ENCODE assay signal across 12 mouse cellular contexts in the genomic region with DNA sequence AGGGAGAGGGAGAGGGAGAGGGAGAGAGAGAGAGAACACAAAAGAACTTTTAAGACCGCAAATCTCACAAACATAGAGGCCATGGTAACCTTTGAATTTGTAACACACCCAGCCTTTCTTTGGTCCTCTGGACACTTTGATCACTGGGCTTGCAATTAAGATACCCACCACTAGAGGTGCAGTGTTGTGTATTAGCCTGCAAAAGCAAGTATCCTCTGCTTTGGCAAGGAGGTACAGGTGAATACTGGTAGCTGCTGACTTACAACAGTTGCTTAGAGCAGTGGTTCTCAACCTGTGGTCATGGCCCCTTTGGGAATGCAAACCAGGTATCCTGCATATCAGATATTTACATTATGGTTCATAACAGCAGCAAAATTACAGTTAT.
DNase-seq lines count a peak whose midpoint lies in the region; TF ChIP-seq lines count a peak whose summit lies in the region.
"Had no signal": no experiment of that assay in that cellular context is flagged by ENCODE, and none has a peak within 500 bp of the region (broad histone marks: within the 10 kb centered on the region; RNA-seq: fewer than 3 reads in every experiment).

No protein-coding gene starts in this region.

- H3K36me3 ChIP-seq in ES-E14 (ENCODE audit: control insufficient read depth, insufficient read depth, low read length, poor library complexity, severe bottlenecking), result no peaks in the 10 kb centered on the region
- H3K36me3 ChIP-seq: limb, embryonic 15.5 days; stomach, embryonic 15.5 days had no signal

- peak; percentile 41 for DNase-seq in cerebellum, adult 9-10 months
- no peak for DNase-seq in cerebellum, adult 2 months
- peak; percentile 3 for DNase-seq in kidney, adult 18-20 months
- DNase-seq in kidney, postnatal 4 days, result no peak
- peak; percentile 39 for DNase-seq in ES-E14 (ENCODE audit: low read depth, low spot score)
- peak; percentile 10 for DNase-seq in kidney, postnatal 14 days
- no peak for DNase-seq in right cerebral cortex, postnatal 36 days (ENCODE audit: low spot score in 2 of 2)
- no peak for DNase-seq in gastrocnemius, postnatal 14 days
- DNase-seq: adrenal gland, postnatal 14 days; midbrain, embryonic 14.5 days had no signal

- no peaks in the 10 kb centered on the region for H3K27me3 ChIP-seq in cerebellum, adult 2 months (ENCODE audit: control insufficient read depth, insufficient read depth, low read length)
- H3K27me3 ChIP-seq: limb, embryonic 15.5 days; stomach, embryonic 15.5 days had no signal

- no peak overlapping the region for H3K27ac ChIP-seq in cerebellum, adult 2 months (ENCODE audit: insufficient read depth, low read length)
- H3K27ac ChIP-seq in ES-E14 (ENCODE audit: insufficient read depth, low read depth, low read length, poor library complexity, severe bottlenecking), result no peak overlapping the region
- H3K27ac ChIP-seq: limb, embryonic 15.5 days; stomach, embryonic 15.5 days had no signal

- H3K4me1 ChIP-seq in cerebellum, adult 2 months (ENCODE audit: control insufficient read depth, insufficient read depth, low read length), result peaks cover 4% of the 10 kb centered on the region; the same call in 1 of the 2 replicates
- H3K4me1 ChIP-seq in ES-E14 (ENCODE audit: control insufficient read depth in 2 of 2, insufficient read depth in 2 of 2, low read length in 2 of 2, poor library complexity in 1 of 2), result peaks cover 7 to 13% of the 10 kb centered on the region in 2 experiments
- H3K4me1 ChIP-seq: stomach, embryonic 15.5 days had no signal

- no peaks in the 10 kb centered on the region for H3K9me3 ChIP-seq in ES-E14 (ENCODE audit: control insufficient read depth, insufficient read depth, low read depth, low read length)
- H3K9me3 ChIP-seq: limb, embryonic 15.5 days; stomach, embryonic 15.5 days had no signal

- H3K4me3 ChIP-seq in cerebellum, adult 2 months (replicated peaks; ENCODE audit: insufficient read depth, low read depth, low read length), result no peak overlapping the region
- H3K4me3 ChIP-seq in ES-E14 (ENCODE audit: insufficient read depth in 1 of 2, low read depth in 1 of 2, low read length in 2 of 2, poor library complexity in 1 of 2, severe bottlenecking in 1 of 2), result no peak overlapping the region
- H3K4me3 ChIP-seq: limb, embryonic 15.5 days; stomach, embryonic 15.5 days had no signal

- no peak overlapping the region for H3K9ac ChIP-seq in ES-E14 (ENCODE audit: insufficient read depth, low read depth, low read length, poor library complexity, severe bottlenecking)
- H3K9ac ChIP-seq: limb, embryonic 15.5 days; stomach, embryonic 15.5 days had no signal

- 82% methylated on average over 1 of the region's 1 CpGs for WGBS in cerebellum, adult 2 months

- TF ChIP-seq POLR2A in cerebellum, adult 2 months (IDR thresholded peaks at IDR 0.05; ENCODE audit: borderline replicate concordance, insufficient read depth, low read length), result no peak

- in situ Hi-C loops in ES-E14 (cut with MboI; ENCODE audit: low sequenced_read_pairs in 2 of 2, unreplicated experiment in 2 of 2), result no loop called here

- intact Hi-C loops in gastrocnemius, postnatal 14 days (cut with DNase I; ENCODE audit: low total_unique reads), result no loop called here

- TF ChIP-seq CTCF in cerebellum, adult 2 months (IDR thresholded peaks at IDR 0.05; ENCODE audit: borderline replicate concordance, insufficient read depth, low read depth, low read length), result no peak; the same call in 1 of the 2 replicates

TF ChIP-seq in ES-E14, 5 proteins besides CTCF, POLR2A, EP300 and RAD21:
- TF ChIP-seq ZC3H11A (IDR thresholded peaks at IDR 0.05; ENCODE audit: borderline replicate concordance, low read depth, low read length), result no peak
- TF ChIP-seq CHD2 (IDR thresholded peaks at IDR 0.05; ENCODE audit: low read depth, low read length), result no peak
- no peak for TF ChIP-seq HCFC1 (IDR thresholded peaks at IDR 0.05; ENCODE audit: borderline replicate concordance, insufficient read depth, low read length)
- no peak for TF ChIP-seq ZNF384 (IDR thresholded peaks at IDR 0.05; ENCODE audit: low read depth, low read length)
- TF ChIP-seq MAFK (IDR thresholded peaks at IDR 0.05; ENCODE audit: insufficient read depth, low read depth, low read length), result no peak

Comparison
In these comparisons a context has a peak if more than half of its experiments do, and no peak if none do; other contexts are left out.
1. DNase-seq: peak in cerebellum, adult 9-10 months (single experiment), kidney, adult 18-20 months (single experiment), ES-E14 (single experiment) and kidney, postnatal 14 days (single experiment); none in cerebellum, adult 2 months (0 of 2), kidney, postnatal 4 days (0 of 2), right cerebral cortex, postnatal 36 days (0 of 2) and gastrocnemius, postnatal 14 days (single experiment).